Mouse (Mus musculus) heart, embryonic 12.5 days (tissue): Measurements from ENCODE around the gene Ube2a. TPM values are rescaled to one million over a fixed set of nuclear protein-coding genes. Genes with fewer than 3 reads are reported as not detected.

Experiments
- polyA plus RNA-seq: library from polyadenylated mRNA; unstranded; fragments of >200 nt; fragmentation: Nextera tagmentation; extraction: Ambion mirVana; gene quantifications from 2 replicates; pipeline ENCODE4 v1.2.1, GENCODE M21; 2016

Gene Ube2a
- polyA plus RNA-seq, 1 experiment from 2014 or later, result 124 TPM

Other genes starting within 250 kb of the Ube2a start
- gene Akap17b, start 228.5 kb upstream of the Ube2a start, polyA plus RNA-seq, result 1.4 and 1.6 TPM in 2 replicates
- 2.5 and 3.1 TPM in 2 replicates for gene Slc25a43, start 130.2 kb upstream of the Ube2a start, polyA plus RNA-seq
- gene Slc25a5, start 78.2 kb upstream of the Ube2a start, polyA plus RNA-seq, result 989 and 1,024 TPM in 2 replicates
- 21.8 and 24.0 TPM in 2 replicates for gene C330007P06Rik, start 211 bp downstream of the Ube2a start, polyA plus RNA-seq
- gene Nkrf, start 29.0 kb downstream of the Ube2a start, polyA plus RNA-seq, result 0.80 and 0.98 TPM in 2 replicates
- gene Sept6, start 117.9 kb downstream of the Ube2a start, polyA plus RNA-seq, result 38.9 and 40.0 TPM in 2 replicates
- gene Sowahd, start 174.9 kb downstream of the Ube2a start, polyA plus RNA-seq, result 0.86 and 0.88 TPM in 2 replicates
- 434 and 437 TPM in 2 replicates for gene Rpl39, start 211.5 kb downstream of the Ube2a start, polyA plus RNA-seq
- gene Upf3b, start 236.4 kb downstream of the Ube2a start, polyA plus RNA-seq, result 13.7 and 14.3 TPM in 2 replicates